Mouse (Mus musculus) megakaryocyte, adult 5-6 weeks (primary cell): ENCODE measurements around the gene Tas2r136. TPM values are rescaled to one million over a fixed set of nuclear protein-coding genes. Genes with fewer than 3 reads are reported as not detected.

ENCODE experiments used
- ATAC-seq: 2 replicates; pipeline ENCODE4 v1.8.0; 2016; ENCODE audit warnings: mild to moderate bottlenecking, inconsistent platforms; ENCODE audit not compliant: poor library complexity, severe bottlenecking
- total RNA-seq, 2 experiments: library from RNA; stranded (forward) in 1 of 2; stranded (reverse) in 1 of 2; fragments of 153-499, 151-499 nt in 1 of 2; fragments of 221-1000, 200-1000 nt in 1 of 2; gene quantifications; 2 replicates each; pipeline versions ENCODE4 v1.2.3 to v1.2.4; 2015 to 2017

Tas2r136 gene
- total RNA-seq (2015) (not detected in 2 replicates), total RNA-seq (2017) (not detected in 2 replicates)

- ATAC-seq: no peak
Measured at GRCm38 (mm10) chr6:132778062-132778461, at the start of gene Tas2r136. Gene Tas2r136 (minus strand): TSS chr6:132778162.

- ATAC-seq: no peak
Measured at GRCm38 (mm10) chr6:132802518-132802917, 24.6 kb upstream of the Tas2r136 start, which contains the start of gene Tas2r117. Gene Tas2r117 (plus strand): TSS chr6:132802818.

GRCm38 (mm10) chr6:132795393-132795792 is 17.4 kb upstream of the Tas2r136 start:
- no peak for ATAC-seq

- ATAC-seq: no peak
Measured at GRCm38 (mm10) chr6:132761831-132762230, 16.1 kb downstream of the Tas2r136 start, which contains the start of gene Tas2r102. Gene Tas2r102 (plus strand): TSS chr6:132762131.

- no peak for ATAC-seq
Measured at GRCm38 (mm10) chr6:132754430-132754829, 23.5 kb downstream of the Tas2r136 start, which contains the start of gene Tas2r124. Gene Tas2r124 (plus strand): TSS chr6:132754730.

- ATAC-seq: no peak
Measured at GRCm38 (mm10) chr6:132750206-132750605, 27.8 kb downstream of the Tas2r136 start.

GRCm38 (mm10) chr6:132737935-132738334 is 40.0 kb downstream of the Tas2r136 start, which contains the start of gene Tas2r115:
Gene Tas2r115 (minus strand): TSS chr6:132738035.
- no peak for ATAC-seq

Other genes with a start within 250 kb of the Tas2r136 start
- not detected in 2 replicates for gene Prh1, start 208.4 kb downstream of the Tas2r136 start, total RNA-seq (2015)
- not detected in 2 replicates for gene Prh1, start 208.4 kb downstream of the Tas2r136 start, total RNA-seq (2017)
- gene Prp2, start 182.2 kb downstream of the Tas2r136 start, total RNA-seq (2015): not detected in 2 replicates
- not detected in 2 replicates for gene Prp2, start 182.2 kb downstream of the Tas2r136 start, total RNA-seq (2017)
- gene A630073D07Rik, start 126.6 kb downstream of the Tas2r136 start, total RNA-seq (2015): not detected in 2 replicates
- gene A630073D07Rik, start 126.6 kb downstream of the Tas2r136 start, total RNA-seq (2017): not detected in 2 replicates
- gene Tas2r120, start 121.2 kb downstream of the Tas2r136 start, total RNA-seq (2015): not detected in 2 replicates
- gene Tas2r120, start 121.2 kb downstream of the Tas2r136 start, total RNA-seq (2017): not detected in 2 replicates
- gene Tas2r121, start 77.2 kb downstream of the Tas2r136 start, total RNA-seq (2015): not detected in 2 replicates
- gene Tas2r121, start 77.2 kb downstream of the Tas2r136 start, total RNA-seq (2017): not detected in 2 replicates
- gene Tas2r122, start 66.2 kb downstream of the Tas2r136 start, total RNA-seq (2015): not detected in 2 replicates
- not detected in 2 replicates for gene Tas2r122, start 66.2 kb downstream of the Tas2r136 start, total RNA-seq (2017)
- gene Tas2r115, start 40.1 kb downstream of the Tas2r136 start, total RNA-seq (2015): not detected in 2 replicates
- not detected in 2 replicates for gene Tas2r115, start 40.1 kb downstream of the Tas2r136 start, total RNA-seq (2017)
- not detected in 2 replicates for gene Tas2r124, start 23.4 kb downstream of the Tas2r136 start, total RNA-seq (2015)
- gene Tas2r124, start 23.4 kb downstream of the Tas2r136 start, total RNA-seq (2017): not detected in 2 replicates
- gene Tas2r102, start 16.0 kb downstream of the Tas2r136 start, total RNA-seq (2015): not detected in 2 replicates
- gene Tas2r102, start 16.0 kb downstream of the Tas2r136 start, total RNA-seq (2017): not detected in 2 replicates
- gene Tas2r117, start 24.7 kb upstream of the Tas2r136 start, total RNA-seq (2015): not detected in 2 replicates
- not detected in 2 replicates for gene Tas2r117, start 24.7 kb upstream of the Tas2r136 start, total RNA-seq (2017)
- not detected in 2 replicates for gene Tas2r123, start 69.0 kb upstream of the Tas2r136 start, total RNA-seq (2015)
- not detected in 2 replicates for gene Tas2r123, start 69.0 kb upstream of the Tas2r136 start, total RNA-seq (2017)
- gene Tas2r116, start 77.3 kb upstream of the Tas2r136 start, total RNA-seq (2015): not detected in 2 replicates
- gene Tas2r116, start 77.3 kb upstream of the Tas2r136 start, total RNA-seq (2017): not detected in 2 replicates
- gene Tas2r110, start 89.8 kb upstream of the Tas2r136 start, total RNA-seq (2015): not detected in 2 replicates
- not detected in 2 replicates for gene Tas2r110, start 89.8 kb upstream of the Tas2r136 start, total RNA-seq (2017)
- not detected in 2 replicates for gene Tas2r113, start 114.8 kb upstream of the Tas2r136 start, total RNA-seq (2015)
- gene Tas2r113, start 114.8 kb upstream of the Tas2r136 start, total RNA-seq (2017): not detected in 2 replicates
- gene Tas2r125, start 131.5 kb upstream of the Tas2r136 start, total RNA-seq (2015): not detected in 2 replicates
- not detected in 2 replicates for gene Tas2r125, start 131.5 kb upstream of the Tas2r136 start, total RNA-seq (2017)
- not detected in 2 replicates for gene Tas2r129, start 172.9 kb upstream of the Tas2r136 start, total RNA-seq (2015)
- gene Tas2r129, start 172.9 kb upstream of the Tas2r136 start, total RNA-seq (2017): not detected in 2 replicates
- not detected in 2 replicates for gene Tas2r131, start 179.8 kb upstream of the Tas2r136 start, total RNA-seq (2015)
- gene Tas2r131, start 179.8 kb upstream of the Tas2r136 start, total RNA-seq (2017): not detected in 2 replicates
- gene Tas2r109, start 202.8 kb upstream of the Tas2r136 start, total RNA-seq (2015): not detected in 2 replicates
- not detected in 2 replicates for gene Tas2r109, start 202.8 kb upstream of the Tas2r136 start, total RNA-seq (2017)